Mouse (Mus musculus): ENCODE data around the gene Il23r.
"Not testable (repeated sequence)": the region's sequence is repeated elsewhere in the genome, so short reads cannot be mapped to it uniquely, and the experiment has no call there.

Il23r gene

DNA sequence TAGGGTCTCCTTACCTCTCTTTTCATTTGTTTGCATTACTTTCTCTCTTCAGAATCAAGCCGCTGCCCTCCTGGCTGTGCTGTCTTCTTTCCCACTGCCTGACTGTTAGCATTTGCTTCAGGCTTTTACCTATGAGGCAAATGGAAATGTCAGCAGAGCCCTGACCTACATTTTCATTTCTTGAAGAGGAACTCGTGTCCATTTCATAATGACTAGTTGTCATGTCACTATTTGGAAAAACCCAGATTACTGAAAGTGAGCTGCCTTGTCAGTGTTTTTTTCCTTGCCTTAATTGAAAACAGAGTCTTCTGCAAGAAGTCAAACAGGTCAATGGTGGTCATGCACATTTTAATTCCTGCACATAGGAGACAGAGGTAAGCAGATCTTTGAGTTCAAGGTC lies at the start of gene Il23r:
Gene Il23r (minus strand): TSS at position 101 of the 400 bp plus-strand sequence.
- no peak for DNase-seq (ENCODE audit: low spot score in 2 of 2)

GRCm38 (mm10) chr6:67535777-67536054 lies 44.1 kb upstream of the Il23r start, which contains the start of gene Tacstd2:
Gene Tacstd2 (minus strand): TSS chr6:67535796.
- DNase-seq (ENCODE audit: low spot score in 2 of 2), result no peak

DNA sequence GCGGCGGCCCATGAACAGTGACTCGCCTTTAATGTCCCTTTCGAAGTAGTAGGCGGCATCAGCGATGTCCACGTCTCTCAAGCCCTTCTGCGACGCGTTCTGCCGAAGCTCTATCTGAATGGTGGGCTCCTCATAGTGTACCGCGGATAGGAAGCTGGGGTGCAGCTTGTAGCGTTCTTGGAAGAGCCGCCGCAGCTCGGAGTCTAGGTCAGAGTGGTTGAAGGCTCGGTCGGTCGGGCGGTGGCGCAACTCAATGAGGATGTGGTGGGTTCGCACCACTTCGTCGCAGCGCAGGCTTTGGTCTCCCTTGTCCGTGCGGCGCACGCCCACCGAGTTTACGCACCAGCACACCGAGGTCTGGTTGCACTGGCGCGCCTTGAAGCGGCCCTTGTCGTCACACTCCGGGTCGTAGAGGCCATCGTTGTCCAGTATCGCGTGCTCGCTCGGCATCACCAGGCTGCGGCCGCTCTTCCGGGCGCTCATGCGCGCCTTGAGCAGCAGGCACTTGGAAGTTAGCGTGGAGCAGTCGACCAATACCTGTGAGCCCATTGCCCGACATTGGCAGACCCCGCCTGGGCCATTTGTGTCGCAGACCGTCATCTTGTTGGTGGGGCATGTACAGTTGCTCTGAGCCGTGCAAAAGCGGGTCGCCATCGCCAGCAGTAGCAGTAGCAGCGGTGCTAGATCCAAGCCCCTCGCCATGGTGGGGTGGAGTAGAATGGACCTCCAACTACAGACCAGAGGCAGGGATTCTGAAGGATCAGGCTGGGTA lies 43.5 kb upstream of the Il23r start:
- no peak for DNase-seq (ENCODE audit: low spot score in 2 of 2)

DNA sequence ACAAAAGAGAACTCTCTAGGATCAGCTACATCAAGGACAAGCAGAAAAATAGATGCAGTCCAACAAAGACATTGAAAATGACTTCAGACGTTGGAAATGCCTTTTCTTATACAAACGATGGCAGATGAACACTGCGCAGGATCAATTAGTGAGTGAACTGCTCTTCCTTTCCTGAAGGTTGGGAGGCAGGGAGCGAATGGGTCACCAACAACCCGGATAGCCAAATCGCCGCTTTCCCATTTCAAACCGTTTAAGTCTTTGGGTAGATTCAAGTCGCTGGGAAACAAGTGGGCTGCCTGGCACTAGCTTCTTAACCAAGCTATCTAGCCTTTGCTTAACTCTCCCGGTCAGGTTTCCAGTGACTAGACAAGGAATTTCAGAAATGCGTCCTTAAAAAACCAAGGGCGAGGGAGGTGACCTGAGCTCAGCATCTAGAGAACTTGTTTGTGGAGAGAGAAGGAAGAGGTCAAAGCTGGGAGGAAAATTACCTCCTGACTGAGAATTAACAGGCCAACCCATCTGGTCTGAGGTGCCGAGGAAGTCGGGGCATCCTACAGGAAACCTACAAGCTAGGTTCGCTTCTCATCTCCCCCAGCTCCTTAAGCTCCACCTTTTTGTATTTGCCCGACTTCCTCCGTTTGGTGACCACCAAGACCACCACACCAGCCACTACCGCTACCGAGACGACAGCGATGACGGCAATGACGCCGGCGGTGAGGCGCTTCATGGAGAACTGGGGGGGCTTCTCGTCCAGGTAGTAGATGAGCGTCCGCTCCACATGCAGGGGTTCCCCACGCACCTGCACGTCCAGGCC lies 42.7 kb upstream of the Il23r start:
- DNase-seq (ENCODE audit: low spot score in 2 of 2), result no peak

DNA sequence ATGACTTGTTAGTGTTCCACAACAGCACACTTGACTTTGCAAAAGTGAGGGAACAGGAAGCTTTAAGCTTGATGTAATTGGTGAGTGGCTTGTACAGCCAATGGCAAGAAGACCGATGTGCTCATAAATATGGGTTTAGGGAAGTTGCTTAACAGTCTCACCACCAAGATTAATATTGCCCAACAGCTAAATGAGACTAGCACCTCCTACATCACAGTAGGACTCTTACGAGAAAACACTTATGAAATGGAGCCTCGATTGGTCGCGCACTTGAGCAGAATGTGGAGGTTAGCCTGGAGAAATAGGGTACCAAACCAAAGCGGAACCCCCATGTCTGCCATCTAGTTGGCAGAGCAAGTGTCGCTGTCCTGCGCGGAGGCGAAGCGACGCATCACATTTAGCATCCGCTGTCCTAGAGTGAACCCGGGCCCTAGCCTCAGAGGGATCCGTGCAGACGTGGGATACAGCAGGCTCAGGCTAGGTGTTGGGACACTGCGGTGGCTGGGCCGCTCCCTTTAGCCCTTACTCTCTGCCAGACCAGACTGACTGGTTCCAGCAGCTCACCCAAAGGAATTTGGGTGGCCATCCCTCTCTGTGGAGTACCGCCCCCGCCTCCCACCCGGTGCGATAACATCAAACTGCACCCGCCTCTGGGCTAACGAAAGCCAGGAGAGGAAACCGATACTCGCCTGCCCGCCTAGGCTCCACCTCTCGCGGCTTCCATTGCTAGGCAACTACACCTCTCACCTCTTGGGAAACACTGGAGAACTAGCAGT lies 41.2 kb upstream of the Il23r start:
- DNase-seq (ENCODE audit: low spot score in 2 of 2), result peak in 1 of 2 experiments; percentile 24

DNA sequence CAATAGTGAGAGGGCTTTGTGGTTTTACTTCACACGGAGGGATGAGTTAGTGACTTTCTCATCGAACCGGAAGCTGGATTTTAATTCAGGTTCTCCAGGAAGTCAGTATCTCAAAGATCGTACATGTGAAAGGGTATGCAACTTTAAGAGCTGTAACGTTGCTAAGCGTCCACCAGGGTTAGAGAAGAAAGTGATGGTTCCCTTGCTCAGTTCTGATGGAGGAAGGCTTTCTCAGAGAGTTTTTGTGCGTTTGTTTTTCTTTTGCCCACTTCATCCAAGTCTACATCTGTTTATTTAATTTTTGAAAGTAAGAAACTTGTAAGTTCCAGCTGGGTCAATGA lies 40.1 kb upstream of the Il23r start:
- no peak for DNase-seq (ENCODE audit: low spot score in 2 of 2)

GRCm38 (mm10) chr6:67530992-67531821 lies 39.6 kb upstream of the Il23r start:
- DNase-seq (ENCODE audit: low spot score in 2 of 2), result peak; percentile 21 to 35

DNA sequence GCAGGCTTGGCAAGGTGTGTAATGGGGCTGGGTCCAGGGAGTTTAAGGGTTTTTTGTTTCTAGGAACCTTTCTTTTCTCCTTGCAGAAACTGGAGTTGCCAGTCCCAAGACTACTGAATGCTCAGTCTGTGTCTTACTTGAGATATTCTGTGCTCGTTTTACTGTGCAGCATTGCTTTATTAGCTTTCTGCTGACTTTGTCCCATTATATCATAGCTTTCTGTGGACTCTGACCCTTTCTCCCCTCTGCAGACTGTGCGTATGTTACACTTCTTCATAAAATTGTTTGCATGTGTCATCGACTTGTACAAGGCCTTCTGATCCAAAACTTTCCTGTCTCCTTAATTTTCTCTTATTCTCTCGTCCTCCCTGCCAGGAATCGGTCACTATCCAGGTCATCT lies 34.7 kb upstream of the Il23r start:
- no peak for DNase-seq (ENCODE audit: low spot score in 2 of 2)

GRCm38 (mm10) chr6:67510752-67511151 lies 19.1 kb upstream of the Il23r start:
- peak; percentile 65 to 67 for DNase-seq (ENCODE audit: low spot score in 2 of 2)

- not testable (repeated sequence) for DNase-seq (ENCODE audit: low spot score in 2 of 2)
Observed at GRCm38 (mm10) chr6:67501938-67502337, 10.3 kb upstream of the Il23r start.

GRCm38 (mm10) chr6:67481012-67481411 lies 10.6 kb downstream of the Il23r start:
- no peak for DNase-seq (ENCODE audit: low spot score in 2 of 2)

DNA sequence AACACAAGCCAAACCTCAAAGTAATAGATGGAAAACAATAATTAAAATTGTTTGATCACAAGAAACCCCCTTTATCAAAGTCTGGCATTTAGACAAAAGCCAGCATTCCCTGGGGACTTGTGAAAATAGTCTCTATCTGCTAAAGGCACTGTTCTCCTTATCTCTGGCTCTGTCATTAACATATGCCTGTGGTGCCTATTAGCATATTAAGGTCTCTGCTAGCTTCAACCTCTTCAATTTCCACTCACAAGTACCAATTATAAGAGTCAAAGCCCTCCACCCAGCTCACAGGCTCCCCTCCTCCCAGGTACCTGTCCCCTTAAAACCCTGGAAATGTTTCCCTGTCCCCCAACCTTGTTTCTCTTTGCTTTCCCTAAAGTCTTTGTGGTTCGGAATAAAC lies 20.4 kb downstream of the Il23r start:
- DNase-seq (ENCODE audit: low spot score in 2 of 2), result no peak

DNA sequence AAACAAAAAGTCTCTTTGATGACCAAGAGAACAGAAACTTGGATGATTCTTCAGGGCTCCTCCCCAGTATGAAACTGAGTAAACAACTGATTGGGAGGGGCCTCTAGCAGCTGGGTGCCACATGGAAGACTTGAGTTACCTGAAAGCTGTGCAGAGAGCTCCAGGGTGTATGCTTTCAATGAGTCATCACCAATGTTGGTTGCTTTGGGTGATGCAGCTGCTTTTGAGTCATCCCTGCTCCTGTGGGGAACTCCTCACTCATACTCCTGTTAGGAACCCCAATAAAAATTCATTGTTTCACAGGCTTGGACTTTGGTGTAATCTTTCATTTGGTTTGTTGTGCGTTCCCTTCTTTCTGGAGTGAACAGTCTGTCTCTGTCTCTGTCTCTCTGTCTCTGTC lies 32.2 kb downstream of the Il23r start:
- DNase-seq (ENCODE audit: low spot score in 2 of 2), result no peak

DNA sequence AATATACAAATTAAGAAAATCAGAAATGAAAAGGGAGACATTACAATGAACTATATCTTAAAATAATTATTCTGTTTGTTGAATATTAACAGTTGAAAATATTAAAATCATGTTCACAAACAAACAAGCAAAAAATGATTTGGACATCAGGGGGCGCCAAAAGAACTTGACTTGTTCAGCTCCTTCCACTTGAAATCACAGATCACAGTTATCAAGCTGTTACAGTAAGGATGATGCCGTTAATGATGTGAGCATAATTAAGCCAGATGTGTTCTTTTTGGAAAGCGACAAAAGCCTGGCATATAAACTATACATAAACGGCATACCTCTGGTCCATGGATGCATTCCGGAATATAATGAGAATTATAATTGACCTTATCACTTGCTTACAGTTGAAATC lies 40.3 kb downstream of the Il23r start:
- DNase-seq (ENCODE audit: low spot score in 2 of 2), result peak; percentile 49 to 61

DNA sequence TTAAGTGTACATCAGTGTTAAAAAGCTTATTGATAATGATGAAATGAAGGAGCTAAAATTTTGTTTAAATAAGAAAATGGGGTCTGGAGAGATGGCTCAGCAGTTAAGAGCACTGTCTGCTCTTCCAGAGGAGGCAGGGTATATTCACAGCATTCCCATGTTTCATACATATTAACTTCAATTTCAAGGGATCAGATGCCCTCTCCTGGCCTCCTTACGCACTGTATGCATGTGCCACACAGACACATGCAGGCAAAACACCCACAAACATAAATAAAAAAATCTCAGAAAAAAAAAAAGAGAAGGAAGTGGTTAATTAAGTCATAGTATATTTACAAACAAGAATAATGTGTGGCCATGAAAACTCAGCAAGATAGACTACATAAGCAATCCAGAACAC lies 45.8 kb downstream of the Il23r start:
- DNase-seq (ENCODE audit: low spot score in 2 of 2), result no peak

DNA sequence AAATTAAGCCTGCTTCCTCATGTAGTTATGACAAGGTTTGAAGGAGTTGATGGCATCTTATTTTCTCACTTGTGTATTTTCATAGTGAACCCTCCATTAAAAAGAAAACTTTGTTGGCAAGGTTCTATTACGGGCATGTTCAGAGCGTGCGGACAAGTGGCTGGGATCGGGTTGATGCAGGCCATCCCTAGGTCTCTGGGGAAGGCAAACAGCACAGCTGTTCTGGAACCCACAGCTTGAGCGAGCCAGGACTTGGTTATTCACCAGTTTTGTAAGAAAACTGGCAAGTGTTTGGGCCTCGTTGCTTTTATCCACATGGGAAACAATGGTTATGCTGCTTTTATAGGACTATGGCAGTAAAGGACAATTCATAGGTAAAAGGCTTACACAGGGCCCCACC lies 48.5 kb downstream of the Il23r start:
- DNase-seq (ENCODE audit: low spot score in 2 of 2), result no peak

GRCm38 (mm10) chr6:67437814-67438385 lies 53.8 kb downstream of the Il23r start:
- DNase-seq (ENCODE audit: low spot score in 2 of 2), result no peak

DNA sequence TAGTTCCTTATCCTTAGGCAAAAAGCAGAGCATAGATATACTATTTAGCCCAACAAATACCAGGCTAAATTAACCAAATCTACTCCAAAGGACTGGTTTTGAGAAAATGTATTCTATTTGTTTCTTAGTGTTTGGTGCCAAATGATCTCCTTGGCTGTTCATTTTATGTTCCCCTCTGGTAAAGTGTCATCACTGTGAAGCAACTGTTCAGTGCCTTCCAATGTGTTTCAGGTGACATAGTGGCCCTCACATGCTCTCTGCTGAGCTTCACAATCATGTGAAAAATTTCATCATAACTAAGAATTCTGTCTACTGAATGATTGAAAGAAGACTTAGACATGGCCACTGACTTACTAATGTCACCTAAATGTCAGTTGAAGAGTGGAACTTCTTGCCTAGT lies 54.6 kb downstream of the Il23r start:
- no peak for DNase-seq (ENCODE audit: low spot score in 2 of 2)

GRCm38 (mm10) chr6:67436295-67436694 lies 55.4 kb downstream of the Il23r start:
- no peak for DNase-seq (ENCODE audit: low spot score in 2 of 2)

DNA sequence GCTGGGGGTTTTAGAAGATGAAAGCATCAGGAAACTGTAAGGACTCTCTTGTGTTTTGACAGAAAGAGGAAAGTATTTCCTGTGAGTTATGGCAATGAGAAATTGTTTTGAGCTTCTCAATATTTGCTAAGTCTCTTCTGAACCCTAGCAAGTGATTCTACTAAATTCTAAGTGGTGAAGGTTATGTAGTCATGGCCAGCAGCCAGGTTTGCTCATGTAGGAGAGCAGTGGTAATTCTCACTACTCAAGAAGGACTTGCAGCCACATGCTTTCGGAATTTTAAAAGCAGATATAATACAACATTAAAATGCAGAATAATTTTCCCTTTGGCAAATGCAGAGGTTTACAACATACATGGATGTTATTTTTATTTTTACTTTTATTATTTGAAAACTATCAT lies 55.9 kb downstream of the Il23r start:
- DNase-seq (ENCODE audit: low spot score in 2 of 2), result no peak

- DNase-seq (ENCODE audit: low spot score in 2 of 2), result no peak
Observed at GRCm38 (mm10) chr6:67434755-67435452, 56.8 kb downstream of the Il23r start.
